8 mouse cellular contexts compared by ENCODE assay signal in genomic region chr19:7267781-7268721, GRCm38 (mm10). TPM values are rescaled to one million over a fixed set of nuclear protein-coding genes. Genes with fewer than 3 reads are reported as not detected.
A peak's percentile ranks its signal among the peaks of the same experiment; 100 is the strongest.
DNase-seq lines count a peak whose midpoint lies in the region; ATAC-seq and TF ChIP-seq lines count a peak whose summit lies in the region.

No protein-coding gene starts in this region.

- peaks cover 35% of the 10 kb centered on the region for H3K36me3 ChIP-seq in G1E (replicated peaks)
- peaks cover 8% of the 10 kb centered on the region for H3K36me3 ChIP-seq in forebrain, embryonic 16.5 days (ENCODE audit: control insufficient read depth, insufficient read depth)

- peak overlapping the region; percentile 86 for H3K4me3 ChIP-seq in G1E (ENCODE audit: low read depth, low read length)
- H3K4me3 ChIP-seq in forebrain, embryonic 16.5 days (replicated peaks; ENCODE audit: low read length): peak overlapping the region; percentile 81

- H3K9me3 ChIP-seq in G1E (replicated peaks): no peaks in the 10 kb centered on the region
- no peaks in the 10 kb centered on the region for H3K9me3 ChIP-seq in forebrain, embryonic 16.5 days (ENCODE audit: control insufficient read depth, low read length)

- 0 out of 2 replicates have a peak, but pooled peaks have one; percentile 11 for ATAC-seq in G1E (ENCODE audit: extremely low read depth, insufficient number of reproducible peaks, low FRiP score, poor library complexity, severe bottlenecking)
- ATAC-seq in forebrain, embryonic 16.5 days: peak; percentile 63

- H3K27me3 ChIP-seq in G1E (ENCODE audit: insufficient read depth, low read length): peaks cover 22% of the 10 kb centered on the region
- no peaks in the 10 kb centered on the region for H3K27me3 ChIP-seq in forebrain, embryonic 16.5 days (replicated peaks; ENCODE audit: control insufficient read depth, insufficient read depth, low read length)

- peaks cover 65% of the 10 kb centered on the region for H3K4me1 ChIP-seq in G1E (ENCODE audit: insufficient read depth, low read depth, low read length)
- peaks cover 78% of the 10 kb centered on the region for H3K4me1 ChIP-seq in forebrain, embryonic 16.5 days (replicated peaks; ENCODE audit: control insufficient read depth, insufficient read depth, low read length)

- peak overlapping the region; percentile 84 for H3K4me2 ChIP-seq in forebrain, embryonic 16.5 days (ENCODE audit: low read length)

- TF ChIP-seq CTCF in G1E (IDR thresholded peaks at IDR 0.05; ENCODE audit: low read depth, low read length): no peak

- peak overlapping the region; percentile 100 for H3K27ac ChIP-seq in forebrain, embryonic 16.5 days (ENCODE audit: low read length)

- 0% methylated on average over 81 of the region's 97 CpGs for WGBS in forebrain, embryonic 16.5 days

- H3K9ac ChIP-seq in forebrain, embryonic 16.5 days (replicated peaks; ENCODE audit: low read depth, low read length): peak overlapping the region; percentile 90

- DNase-seq in G1E (ENCODE audit: low spot score): peak; percentile 92
- peak; percentile 90 for DNase-seq in brain, adult 2 months (ENCODE audit: low read depth, low spot score)
- DNase-seq in heart, postnatal 4 days: peak; percentile 91
- DNase-seq in layer of hippocampus, postnatal 10 days (ENCODE audit: low spot score in 2 of 2): peak; percentile 77 to 84
- DNase-seq in lung, postnatal 25 days (ENCODE audit: low spot score): peak; percentile 74
- DNase-seq in retina, embryonic 14.5 days (ENCODE audit: low spot score): peak; percentile 90
- peak; percentile 68 for DNase-seq in urinary bladder, postnatal 25 days (ENCODE audit: low spot score)

RNA-seq across cellular contexts. Expression of gene Rcor2, which starts 0.9 kb away (rescaled TPM):
- 20.9 and 22.2 TPM in 2 replicates for total RNA-seq in G1E (2014; fragmentation: Nextera tagmentation)
- total RNA-seq in G1E (2017): 20.8 and 22.5 TPM in 2 replicates
- polyA plus RNA-seq in G1E (2012): 62.2 and 74.4 TPM in 2 replicates
- 45.8 and 49.2 TPM in 2 replicates for polyA plus RNA-seq in forebrain, embryonic 16.5 days (2015; fragmentation: Nextera tagmentation; extraction: Ambion mirVana)
- 10 to 100 TPM; 19.0 to 19.2 TPM for total RNA-seq in heart, postnatal 4 days (2021)
- 10 to 100 TPM; 22.7 to 24.1 TPM for total RNA-seq in layer of hippocampus, postnatal 10 days (2021)

RNA-seq across cellular contexts. Expression of gene Naa40, which starts 27.1 kb away (rescaled TPM):
- total RNA-seq in G1E (2014; fragmentation: Nextera tagmentation) (67.5 and 67.7 TPM in 2 replicates), G1E (2017) (60.7 and 67.3 TPM in 2 replicates)
- polyA plus RNA-seq in G1E (2012): 58.8 and 59.4 TPM in 2 replicates
- polyA plus RNA-seq in forebrain, embryonic 16.5 days (2015; fragmentation: Nextera tagmentation; extraction: Ambion mirVana): 67.3 and 74.7 TPM in 2 replicates
- total RNA-seq in heart, postnatal 4 days (2021): 10 to 100 TPM; 34.3 to 36.9 TPM
- 10 to 100 TPM; 36.3 to 45.6 TPM for total RNA-seq in layer of hippocampus, postnatal 10 days (2021)

RNA-seq across cellular contexts. Expression of gene Cox8a, which starts 50.6 kb away (rescaled TPM):
- total RNA-seq in G1E (2014; fragmentation: Nextera tagmentation): 353 and 374 TPM in 2 replicates
- 934 and 1,064 TPM in 2 replicates for total RNA-seq in G1E (2017)
- polyA plus RNA-seq in G1E (2012): 478 and 515 TPM in 2 replicates
- polyA plus RNA-seq in forebrain, embryonic 16.5 days (2015; fragmentation: Nextera tagmentation; extraction: Ambion mirVana): 602 and 609 TPM in 2 replicates
- 100 to 1,000 TPM; 836 to 917 TPM for total RNA-seq in heart, postnatal 4 days (2021)
- total RNA-seq in layer of hippocampus, postnatal 10 days (2021): 100 to 1,000 TPM; 688 to 834 TPM

Comparison
In these comparisons a context has a peak if more than half of its experiments do, and no peak if none do; other contexts are left out.
1. Peak in every context shown above with its lines: DNase-seq, ATAC-seq, H3K4me3 ChIP-seq and H3K27ac ChIP-seq.